Mouse (Mus musculus) myocyte (in vitro differentiated cells): ENCODE measurements around the gene Erbb3.

Experiments
- CEBPB ChIP-seq: IDR thresholded peaks from 2 replicates; pipeline ENCODE4 v1.6.1; 2011; ENCODE audit warnings: mild to moderate bottlenecking, moderate library complexity; ENCODE audit not compliant: poor library complexity, insufficient read depth, severe bottlenecking
- E2F4 ChIP-seq: IDR thresholded peaks from one replicate; pipeline ENCODE4 v1.6.1; 2011; ENCODE audit warnings: mild to moderate bottlenecking, control low read depth, moderate library complexity; ENCODE audit not compliant: insufficient read depth
- MAX ChIP-seq: IDR thresholded peaks from one replicate; pipeline ENCODE4 v1.6.1; 2011; ENCODE audit warnings: low read depth, mild to moderate bottlenecking, control low read depth
- MYOG ChIP-seq, 3 experiments: IDR thresholded peaks; one replicate each; pipeline ENCODE4 v1.6.1; 2011; ENCODE audit warnings: control low read depth in 2 of 3, low read depth in 2 of 3, mild to moderate bottlenecking in 2 of 3; ENCODE audit not compliant: insufficient read length in 2 of 3, control insufficient read depth in 1 of 3, insufficient read depth in 1 of 3
- POLR2A ChIP-seq: IDR thresholded peaks from one replicate; pipeline ENCODE4 v1.6.1; 2011; ENCODE audit warnings: low read depth, mild to moderate bottlenecking, control low read depth, moderate library complexity; ENCODE audit not compliant: insufficient read length
- POLR2AphosphoS2 ChIP-seq: IDR thresholded peaks from one replicate; pipeline ENCODE4 v1.6.1; 2011; ENCODE audit warnings: low read depth, control low read depth; ENCODE audit not compliant: insufficient read length
- REST ChIP-seq: IDR thresholded peaks from one replicate; pipeline ENCODE4 v1.6.1; 2011; ENCODE audit warnings: mild to moderate bottlenecking, control low read depth, moderate library complexity; ENCODE audit not compliant: insufficient read depth, insufficient read length
- SRF ChIP-seq: IDR thresholded peaks from one replicate; pipeline ENCODE4 v1.6.1; 2011; ENCODE audit warnings: low read depth; ENCODE audit not compliant: control insufficient read depth, insufficient read length
- TCF12 ChIP-seq: IDR thresholded peaks from one replicate; pipeline ENCODE4 v1.6.1; 2011; ENCODE audit warnings: mild to moderate bottlenecking, control low read depth; ENCODE audit not compliant: poor library complexity, insufficient read depth, severe bottlenecking
- TCF3 ChIP-seq: IDR thresholded peaks from one replicate; pipeline ENCODE4 v1.6.1; 2011; ENCODE audit warnings: low read depth, control low read depth; ENCODE audit not compliant: insufficient read length
- USF1 ChIP-seq: IDR thresholded peaks from one replicate; pipeline ENCODE4 v1.6.1; 2011; ENCODE audit warnings: low read depth, mild to moderate bottlenecking, control low read depth, moderate library complexity

DNA sequence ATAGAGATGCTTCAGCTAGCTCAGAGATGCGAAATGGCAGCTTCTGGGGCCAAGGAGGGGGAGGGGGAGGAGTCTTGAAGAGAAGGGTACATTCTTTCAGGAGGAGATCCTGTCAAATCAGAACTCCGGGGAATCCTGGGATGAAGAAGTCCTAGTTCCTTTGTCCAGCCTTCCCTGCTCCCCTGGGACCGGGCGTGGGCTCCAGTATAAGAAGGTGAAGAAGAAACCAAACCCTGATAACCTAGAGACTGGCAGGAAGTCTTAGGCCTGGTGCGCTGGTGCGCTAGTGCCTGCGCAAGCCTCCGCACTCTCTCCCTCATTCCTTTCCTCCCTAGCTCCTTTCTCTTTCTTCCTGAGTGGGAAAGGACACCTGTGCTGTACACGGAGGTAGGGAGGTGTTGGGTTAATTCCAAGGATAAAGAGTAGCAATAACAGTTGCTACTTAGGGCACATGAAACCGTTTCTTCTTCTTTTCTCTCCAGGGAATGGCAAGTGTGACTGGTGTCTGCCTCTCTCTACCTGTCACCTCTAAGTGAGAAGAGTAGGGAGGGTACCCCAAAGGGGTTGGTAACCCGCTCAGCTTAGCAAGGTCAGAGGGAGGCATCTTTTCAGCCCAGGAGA lies 65.2 kb downstream of the Erbb3 start:
- TF ChIP-seq SRF: no peak
- TF ChIP-seq USF1: no peak
- TF ChIP-seq POLR2A: no peak
- no peak for TF ChIP-seq MAX
- no peak for TF ChIP-seq E2F4
- TF ChIP-seq REST: no peak
- TF ChIP-seq TCF12: no peak
- no peak for TF ChIP-seq CEBPB
- no peak for TF ChIP-seq POLR2AphosphoS2
- no peak for TF ChIP-seq MYOG (IDR thresholded peaks at IDR 0.05; ENCODE audit: control insufficient read depth in 1 of 3, insufficient read depth in 1 of 3, insufficient read length in 2 of 3, low read depth in 2 of 3)
- no peak for TF ChIP-seq TCF3
